Mouse (Mus musculus) kidney, adult 8-10 months (tissue): ENCODE measurements around the gene Figla.
"Not testable (repeated sequence)": the region's sequence is repeated elsewhere in the genome, so short reads cannot be mapped to it uniquely, and the experiment has no call there.

Experiments used
- DNase-seq, 2 experiments: peaks; one replicate each; pipeline ENCODE4 v3.0.0; 2022

The Figla gene

DNA sequence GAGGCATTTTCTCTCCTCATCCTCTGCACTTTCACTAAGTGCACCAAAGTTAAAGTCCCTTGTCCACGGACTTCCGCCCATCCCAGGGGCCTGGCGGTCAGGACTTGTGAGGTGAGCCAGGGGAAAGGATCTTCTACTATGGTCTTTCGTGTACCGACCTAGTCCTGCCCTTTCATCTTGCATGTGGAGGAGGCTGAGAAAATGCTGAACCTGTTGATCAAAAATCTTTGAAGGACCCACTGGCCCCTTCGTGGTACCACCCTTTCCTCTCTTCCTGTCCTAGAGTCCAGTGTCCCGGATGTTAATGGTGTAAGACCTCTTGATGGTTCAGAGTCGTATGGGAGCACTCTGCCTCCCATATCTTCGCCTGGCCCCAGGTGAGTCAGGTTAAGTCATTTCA is at the start of gene Figla:
Figla (plus strand) TSS at position 301 of the 400 bp plus-strand sequence.
- no peak for DNase-seq

DNA sequence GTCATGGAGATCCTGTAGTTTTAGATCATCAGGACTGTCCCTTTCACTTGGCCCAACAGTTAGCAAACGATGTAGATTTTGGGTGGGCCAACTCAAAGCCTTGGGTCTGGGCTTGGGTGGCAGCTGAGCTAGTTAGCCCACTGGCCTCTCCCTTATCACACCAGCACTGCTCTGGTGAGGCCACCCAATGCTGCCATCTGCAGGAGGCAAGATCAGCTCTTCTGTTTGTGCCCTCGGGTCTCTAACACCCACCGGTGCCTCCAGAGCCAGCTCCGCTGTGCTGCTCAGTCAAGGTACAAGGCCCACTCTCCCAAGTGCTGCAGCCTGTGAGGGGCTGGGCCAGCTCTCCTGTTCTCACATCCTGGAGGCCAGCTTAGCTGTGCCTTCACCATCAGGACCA is 49.3 kb upstream of the Figla start:
- DNase-seq: no peak

DNA sequence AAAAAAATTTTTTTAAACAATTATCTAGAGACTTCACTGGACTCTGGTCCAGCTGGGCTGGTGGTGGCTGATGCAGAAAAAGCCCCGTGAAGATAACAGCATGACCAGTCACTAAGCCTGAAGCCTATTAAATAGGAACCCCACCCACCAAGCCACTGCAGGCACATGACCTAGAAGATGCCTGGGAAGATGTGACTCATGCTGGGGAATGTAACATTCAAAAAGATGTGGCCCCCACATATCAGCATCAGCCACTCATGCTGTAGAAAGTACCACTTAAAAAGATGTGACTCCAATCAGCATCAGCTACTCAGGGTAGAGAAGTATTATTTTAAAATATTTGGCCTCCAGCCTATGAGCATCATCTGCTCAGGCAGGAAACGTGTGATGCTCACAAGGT is 46.1 kb upstream of the Figla start:
- no peak for DNase-seq

DNA sequence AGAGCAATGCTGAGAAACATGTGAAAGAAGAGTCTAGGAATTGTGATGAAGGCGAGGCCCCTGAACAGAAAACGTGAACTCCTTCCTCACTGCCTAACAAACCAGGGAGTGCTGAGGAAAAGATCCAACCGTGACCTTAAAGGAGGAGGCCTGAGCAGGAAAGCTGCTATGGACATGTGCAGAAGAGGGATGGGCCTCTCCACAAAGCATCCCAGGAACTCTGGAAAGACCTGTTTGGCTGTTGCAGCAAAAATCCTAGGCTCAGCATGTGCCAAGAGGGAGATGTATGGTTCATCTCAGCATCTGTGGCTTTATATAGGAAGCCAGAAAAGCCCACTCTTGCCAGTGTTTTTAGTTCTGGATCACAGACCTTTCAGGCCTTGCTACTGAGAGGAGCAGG is 43.3 kb upstream of the Figla start:
- no peak for DNase-seq

DNA sequence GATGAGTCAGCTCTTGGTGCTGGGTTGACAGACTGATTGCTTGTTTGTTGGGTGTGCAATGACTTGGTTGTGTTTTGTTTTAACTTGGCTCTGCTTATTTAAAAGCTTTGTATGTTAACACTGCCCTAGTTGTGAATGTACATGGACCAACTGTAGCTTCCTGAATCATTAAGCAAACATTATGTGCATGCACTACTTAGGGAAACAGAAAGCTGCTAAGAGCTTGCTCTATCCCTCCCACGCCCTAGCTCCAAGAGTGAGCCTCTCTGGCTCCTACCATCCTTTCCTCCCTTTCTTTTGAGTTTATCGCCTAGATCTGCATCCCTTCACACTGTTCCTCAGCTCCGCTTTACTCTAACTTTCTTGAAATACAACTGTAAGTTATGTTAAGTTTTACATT is 42.6 kb upstream of the Figla start:
- DNase-seq: no peak

DNA sequence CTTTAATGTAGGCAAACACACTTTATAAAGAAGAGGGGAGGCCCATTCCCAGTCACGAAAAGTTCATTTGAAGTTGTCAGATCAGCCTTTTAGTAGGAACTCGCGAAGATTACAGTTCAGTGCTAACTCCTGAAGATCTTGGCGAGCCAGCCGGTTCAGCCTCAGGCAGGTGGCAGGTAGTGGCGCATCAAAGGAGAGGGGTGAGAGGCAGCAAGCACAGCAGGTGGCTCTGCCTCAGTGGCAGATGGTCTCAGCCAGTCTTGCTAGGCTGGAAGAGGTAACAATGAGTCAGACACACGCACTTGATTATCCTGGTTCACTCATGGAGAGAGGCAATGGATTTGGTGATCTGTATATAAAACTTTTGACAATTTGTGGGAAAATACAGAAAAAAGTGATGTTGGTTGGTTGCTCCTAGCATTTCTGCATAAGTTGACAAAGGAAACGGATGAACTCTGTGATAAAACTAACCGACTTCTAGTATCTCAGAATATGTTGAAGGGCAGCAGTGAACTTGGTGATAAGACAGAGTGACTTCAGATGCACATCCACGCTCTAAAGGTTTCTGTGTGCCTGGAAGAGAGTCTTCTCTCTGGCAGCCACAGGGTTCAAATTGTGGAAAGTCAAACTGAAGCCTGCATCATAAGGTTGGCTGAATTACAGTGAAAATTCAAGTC is 40.9 kb upstream of the Figla start:
- no peak for DNase-seq

DNA sequence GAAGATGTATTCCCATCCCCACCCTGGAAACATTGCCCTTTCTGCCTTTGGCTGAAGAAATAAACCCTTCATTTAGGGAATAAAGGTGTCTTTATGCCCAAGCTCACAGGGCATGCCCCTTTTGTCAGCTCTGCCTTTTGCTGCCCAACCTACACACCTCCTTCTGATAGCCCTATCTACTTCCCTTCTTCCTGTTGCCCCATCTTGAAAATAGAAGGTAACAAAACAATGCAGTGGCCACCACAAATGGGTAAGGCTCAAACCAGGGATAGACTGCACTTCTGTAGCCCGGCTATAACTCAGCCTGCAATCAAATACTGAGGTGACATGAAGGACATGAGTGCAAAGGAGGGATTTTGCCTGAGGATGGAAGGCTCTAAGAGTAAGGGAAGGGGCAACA is 40.2 kb upstream of the Figla start:
- no peak for DNase-seq

DNA sequence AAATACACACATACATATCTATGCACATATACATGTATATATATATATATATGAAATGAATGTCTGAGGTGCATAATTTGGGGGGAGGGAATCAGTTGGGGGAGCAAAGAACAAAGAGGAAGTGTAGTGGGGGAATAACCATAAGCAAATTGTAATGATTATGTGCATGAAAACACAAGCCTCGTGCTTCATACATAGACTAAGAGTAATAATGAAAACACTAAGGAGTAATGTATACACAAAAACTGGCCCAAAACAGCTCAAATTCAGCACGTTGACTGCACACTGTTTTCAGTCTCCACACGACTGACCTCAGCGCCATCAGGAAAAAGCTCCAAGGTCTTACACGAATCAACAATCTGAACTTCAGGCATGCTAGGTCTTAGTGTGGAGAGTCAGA is 39.7 kb upstream of the Figla start:
- DNase-seq: no peak

DNA sequence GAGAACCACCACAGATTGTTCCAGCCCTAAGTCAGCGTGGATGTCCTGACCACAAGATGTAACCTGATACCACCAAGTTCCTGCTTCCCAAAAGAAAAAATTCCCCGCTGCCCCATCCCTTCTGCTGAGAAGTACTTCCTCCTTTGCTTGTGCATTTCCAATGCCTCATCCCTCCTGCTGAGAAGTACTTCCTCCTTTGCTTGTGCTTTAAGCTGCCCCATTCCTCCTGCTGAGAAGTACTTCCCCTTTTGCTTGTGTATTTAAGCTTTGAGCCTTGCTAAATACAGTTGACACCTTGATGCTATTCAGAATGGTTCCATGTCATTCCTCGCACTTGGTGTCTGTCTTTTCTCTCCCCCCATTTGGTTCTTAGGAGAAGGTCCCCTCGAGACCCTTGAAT is 37.2 kb upstream of the Figla start:
- not testable (repeated sequence) for DNase-seq

DNA sequence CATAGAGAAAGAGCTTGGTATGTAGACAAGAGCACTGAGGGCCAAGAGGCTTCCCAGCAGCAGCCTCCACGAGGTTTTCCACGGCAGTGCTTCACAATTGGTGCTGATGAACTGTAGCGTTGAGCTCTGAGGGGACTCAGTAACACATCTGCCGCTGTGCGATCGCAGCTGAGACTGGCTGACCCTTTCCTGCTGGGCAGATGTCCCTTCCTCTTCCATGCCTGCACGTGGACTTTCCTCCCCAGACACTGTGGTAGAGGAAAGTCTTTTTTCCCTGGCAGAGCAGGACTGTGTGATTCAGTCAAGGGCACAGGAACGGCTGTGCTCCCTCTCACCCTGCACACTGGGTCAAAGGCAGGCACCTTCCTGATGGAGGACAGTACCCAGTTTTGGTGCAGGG is 31.6 kb upstream of the Figla start:
- no peak for DNase-seq

DNA sequence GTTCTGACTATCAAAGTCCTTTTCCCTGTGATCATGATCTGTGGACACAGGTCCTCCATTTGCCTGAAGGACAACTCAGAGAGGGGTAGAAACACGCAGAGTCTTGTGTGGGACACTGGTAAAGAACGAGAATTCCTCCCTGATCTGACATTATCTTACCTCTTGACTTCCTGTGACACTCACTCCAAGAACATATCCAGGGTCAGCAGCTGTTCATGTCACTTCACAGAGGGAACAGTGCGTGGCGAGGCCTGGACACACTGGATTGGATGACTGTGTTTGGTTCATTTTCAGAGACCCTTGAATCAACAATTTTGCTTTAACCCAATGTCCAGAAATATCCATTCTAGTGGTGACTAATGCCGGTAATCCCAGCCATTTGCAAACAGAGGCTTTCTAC is 26.4 kb upstream of the Figla start:
- DNase-seq: not testable (repeated sequence)

DNA sequence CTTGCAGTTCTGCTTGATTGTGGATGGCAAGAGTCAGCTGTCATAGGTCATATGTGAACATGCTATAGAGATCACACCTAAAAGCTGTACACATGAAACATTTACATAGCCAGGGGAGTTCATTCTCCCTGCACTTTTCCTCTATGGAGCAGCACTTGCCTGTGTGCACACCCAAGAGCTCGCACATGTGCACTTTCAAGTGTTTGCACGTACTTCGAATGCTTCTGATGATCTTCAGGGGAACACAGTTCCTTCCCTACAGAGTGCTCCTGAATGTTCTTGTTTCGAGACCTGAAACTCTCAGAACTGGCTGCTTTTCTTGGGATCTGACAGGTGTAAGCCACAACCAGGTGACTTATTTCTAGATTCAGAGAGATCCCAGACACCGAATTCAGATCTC is 25.2 kb upstream of the Figla start:
- DNase-seq: not testable (repeated sequence)

DNA sequence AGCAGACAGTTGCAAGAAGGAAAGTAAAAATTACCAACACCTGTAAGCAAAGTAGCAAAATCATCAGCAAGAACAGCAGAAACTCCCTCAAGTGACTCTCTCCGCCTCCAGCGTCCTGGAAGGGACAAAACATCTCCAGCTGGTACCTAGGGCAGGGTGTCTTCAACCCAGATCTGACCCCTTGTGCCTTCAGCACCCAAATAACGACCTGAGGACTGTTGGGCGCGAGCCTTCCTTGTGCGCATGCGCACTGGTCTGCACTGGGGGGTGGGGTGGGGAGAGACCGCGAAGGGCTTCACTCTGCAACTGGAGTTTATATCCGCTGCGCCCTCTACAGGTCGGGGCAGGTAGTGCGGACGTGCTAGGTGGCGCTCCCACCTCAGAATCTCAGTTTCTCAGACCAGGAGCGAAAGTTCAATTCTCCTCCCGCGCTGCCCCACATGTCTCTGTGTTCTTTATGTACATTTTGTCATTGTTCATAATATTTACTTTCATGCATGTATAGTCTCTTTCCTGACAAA is 12.5 kb upstream of the Figla start:
- DNase-seq: peak in 1 of 2 experiments; percentile 34

DNA sequence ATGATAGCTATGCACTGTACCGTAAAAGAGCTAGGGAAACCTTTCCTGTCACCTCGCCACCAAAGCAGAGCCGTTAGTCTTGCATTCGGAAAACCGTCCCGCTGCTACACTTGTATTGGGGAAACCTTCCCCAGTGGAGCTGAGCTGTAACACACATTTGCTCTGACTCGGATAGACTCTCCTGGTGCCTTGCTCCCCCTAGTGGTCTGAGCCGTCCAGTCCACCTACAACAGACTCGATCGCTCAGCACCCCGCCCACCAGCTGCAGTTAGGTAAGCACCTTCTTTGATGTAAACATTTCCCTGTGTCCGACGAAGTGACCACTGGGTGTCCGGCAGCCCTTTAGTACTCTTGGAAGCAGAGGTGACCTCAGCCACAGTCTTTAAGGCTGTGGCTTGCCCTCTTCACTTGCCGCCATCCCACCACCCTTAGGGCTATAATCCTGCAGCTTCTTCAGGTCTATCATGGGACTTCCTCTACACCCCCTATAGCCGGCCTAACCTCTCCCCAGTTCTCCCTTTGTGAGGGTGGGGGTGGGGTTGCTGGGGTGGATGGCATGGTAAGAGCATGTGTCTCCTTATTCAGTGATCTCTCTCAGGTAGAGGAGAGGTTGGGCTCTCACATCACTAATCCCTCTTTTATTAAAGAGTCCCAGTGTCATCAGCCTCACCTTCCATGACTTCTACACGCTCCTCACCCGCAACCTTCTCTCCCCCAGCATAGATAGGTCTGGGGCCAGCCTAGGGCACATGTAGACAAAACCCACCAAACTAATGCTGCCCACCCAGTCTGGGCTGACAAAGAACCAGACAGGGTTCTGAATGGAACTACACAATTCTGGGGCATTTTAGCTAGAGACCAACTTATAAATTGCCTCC is 11.5 kb upstream of the Figla start:
- peak; percentile 63 to 79 for DNase-seq

DNA sequence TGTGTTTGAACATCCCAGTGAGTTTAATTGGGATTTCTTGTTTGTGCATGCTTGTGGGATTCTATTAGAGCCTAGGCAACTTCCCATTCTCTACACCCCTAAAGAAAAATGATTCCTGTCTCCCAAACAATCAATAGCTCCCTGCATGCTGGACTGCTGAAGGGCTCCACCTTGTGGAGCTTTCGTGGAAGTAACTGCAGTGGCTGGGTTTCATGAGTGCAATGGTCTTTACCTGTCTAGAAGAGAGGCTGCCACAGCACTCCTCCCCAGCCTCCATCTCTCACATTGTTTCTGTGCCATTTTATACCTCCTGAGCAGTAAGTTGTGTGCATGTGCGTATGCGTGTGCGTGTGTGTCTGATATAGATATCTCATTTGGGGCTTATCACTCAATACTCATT is 6.0 kb upstream of the Figla start:
- DNase-seq: peak; percentile 35 to 73

DNA sequence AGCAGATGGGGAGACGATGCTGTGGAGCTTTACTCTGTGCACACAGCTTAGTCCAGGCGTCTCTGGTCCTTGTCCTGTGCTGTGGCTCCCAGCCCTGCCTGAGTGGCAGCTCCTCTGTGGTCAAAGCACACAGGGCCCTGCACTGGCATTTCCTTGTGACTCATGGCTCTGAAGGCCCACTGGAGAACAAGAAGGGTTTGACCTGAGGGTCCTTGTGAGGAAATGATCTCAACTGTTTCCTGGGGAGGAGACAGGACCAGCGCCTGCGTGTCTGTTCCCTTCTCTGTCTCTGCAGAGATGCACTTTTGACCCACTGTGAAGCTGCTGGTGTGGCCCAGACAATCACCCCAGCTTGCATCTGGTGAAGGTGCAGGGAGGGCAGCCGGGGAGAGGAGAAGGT is 1.2 kb upstream of the Figla start:
- DNase-seq: peak; percentile 5 to 17

DNA sequence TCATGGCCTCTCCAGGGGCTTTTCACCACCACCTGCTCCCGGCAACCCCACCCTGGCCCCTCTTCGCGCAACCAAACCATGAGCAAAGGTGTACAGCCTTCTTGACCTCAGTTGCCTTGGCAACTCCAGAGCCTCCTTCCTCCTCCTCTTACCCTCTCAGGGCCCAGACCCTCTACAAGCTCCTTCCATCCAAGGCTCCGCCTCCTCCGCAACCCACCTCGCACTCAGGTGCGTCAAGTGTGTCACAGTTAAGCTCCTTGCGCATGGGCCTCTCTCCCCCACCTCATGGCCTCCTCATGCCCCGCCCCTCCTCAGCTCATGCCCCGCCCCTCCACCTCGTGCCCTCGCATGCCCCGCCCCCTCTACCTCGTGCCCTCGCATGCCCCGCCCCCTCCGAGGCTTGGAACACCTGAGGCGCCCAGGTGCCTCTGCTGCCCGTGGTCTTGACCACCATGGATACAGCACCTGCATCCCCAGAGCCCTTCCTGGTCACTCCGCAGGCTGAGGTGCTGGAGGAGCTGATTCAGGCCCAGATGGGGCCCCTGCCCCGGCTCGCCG is 901 bp downstream of the Figla start:
- no peak for DNase-seq

DNA sequence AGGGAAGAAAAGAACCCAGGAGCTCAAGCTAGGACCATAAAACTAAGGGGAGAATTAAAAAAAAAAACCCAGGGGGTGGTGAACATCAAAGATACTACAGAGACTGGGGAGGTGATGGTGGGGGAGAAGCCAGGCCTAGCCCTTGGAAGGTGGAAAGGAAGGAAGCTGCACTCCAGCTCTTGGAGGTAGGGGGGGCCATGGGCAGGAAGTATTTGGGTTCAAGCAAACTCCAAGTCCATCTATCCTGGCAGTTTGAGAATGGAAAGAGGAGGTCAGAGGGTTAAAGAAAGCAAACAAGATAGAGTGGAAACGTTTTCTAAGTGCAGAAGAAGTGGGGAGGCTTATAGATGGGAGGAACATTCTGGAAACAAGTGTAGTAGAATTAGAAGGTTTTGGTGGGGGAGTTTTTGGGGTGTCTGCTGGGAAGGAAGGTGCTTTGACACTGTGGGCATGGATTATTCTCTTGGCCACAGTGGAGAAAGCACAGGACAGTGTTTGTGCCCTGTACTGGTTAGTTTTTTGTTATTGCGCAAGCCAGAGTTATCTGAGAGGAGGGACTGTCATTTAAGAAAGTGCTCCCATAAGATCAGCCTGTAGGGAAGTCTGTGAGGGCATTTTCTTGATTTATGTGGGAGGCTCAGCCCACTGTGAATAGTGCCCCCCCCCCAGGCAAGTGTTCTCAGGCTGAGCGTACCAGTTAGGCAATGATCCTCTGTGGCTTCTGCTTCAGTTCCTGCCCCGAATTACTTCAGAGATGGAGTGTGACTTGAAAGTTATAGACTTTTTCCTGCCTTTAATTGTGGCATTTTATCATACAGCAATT is 3.7 kb downstream of the Figla start:
- no peak for DNase-seq

DNA sequence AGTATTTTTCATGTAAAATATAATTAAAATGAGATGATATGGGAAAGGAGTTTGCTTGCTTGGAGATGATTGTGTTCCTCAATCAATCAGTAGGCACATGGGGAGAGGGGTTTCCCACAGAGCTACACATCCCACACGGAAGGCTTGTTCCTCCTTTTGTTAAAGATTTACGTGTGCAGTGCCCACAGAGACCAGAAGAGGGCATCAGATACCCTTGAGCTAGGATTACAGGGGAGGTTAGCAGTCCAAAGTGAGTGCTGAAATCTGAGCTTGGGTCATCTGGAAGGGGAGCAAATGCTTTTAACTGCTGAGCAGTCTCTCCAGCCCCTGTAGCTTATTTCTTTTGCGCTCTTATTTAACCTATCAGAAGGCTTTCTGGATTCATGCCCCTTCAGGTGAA is 5.0 kb downstream of the Figla start:
- peak; percentile 7 to 57 for DNase-seq

DNA sequence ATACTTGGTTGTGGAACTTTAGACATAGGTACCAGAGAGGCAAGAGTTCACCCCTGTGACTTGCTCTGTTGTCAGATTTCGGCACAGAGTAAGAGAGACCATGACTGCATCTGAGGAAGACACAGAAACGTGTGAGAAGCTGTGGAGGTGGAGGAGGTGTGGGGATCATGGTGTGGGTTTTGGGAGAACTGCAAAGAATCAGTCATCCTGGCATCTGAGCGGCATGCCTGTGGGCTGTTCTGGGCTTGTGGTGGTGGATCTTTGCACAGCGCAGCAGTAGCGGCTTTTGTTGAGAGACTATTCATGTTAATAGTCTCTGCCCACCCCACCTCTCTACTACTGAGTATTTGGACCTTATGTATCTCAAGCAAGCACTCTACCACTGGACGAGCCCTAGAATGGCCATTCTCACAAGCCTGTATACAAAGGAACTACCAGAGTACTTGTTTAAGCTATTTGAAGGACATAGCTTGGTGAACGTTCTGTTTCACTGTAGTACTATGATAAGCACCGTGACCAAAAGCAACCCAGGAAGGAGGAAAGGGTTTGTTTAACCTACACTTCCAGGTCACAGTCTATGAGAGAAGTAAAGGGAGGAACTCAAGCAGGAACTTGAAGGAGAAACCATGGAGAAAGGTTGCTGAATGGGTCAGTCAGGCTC is 10.8 kb downstream of the Figla start:
- no peak for DNase-seq

DNA sequence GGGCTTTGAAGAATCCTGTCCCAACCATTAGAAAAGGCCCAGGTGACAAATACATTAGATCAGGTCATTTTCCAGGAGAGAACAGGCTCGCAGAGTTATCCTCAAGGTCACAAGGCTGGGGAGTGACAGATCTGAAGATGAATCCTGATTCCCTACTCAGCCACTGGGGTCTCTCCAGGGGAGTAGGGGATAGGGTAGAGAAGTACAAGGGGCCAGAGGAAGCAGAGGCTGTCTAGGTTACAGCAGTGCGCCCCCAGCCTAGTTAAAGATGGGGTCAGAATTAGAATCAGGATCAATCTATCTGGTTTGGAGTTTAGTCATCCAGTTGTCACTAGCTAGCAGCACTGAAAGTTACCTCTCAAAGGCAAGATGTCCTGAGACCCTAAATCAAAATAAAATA is 12.2 kb downstream of the Figla start:
- no peak for DNase-seq

DNA sequence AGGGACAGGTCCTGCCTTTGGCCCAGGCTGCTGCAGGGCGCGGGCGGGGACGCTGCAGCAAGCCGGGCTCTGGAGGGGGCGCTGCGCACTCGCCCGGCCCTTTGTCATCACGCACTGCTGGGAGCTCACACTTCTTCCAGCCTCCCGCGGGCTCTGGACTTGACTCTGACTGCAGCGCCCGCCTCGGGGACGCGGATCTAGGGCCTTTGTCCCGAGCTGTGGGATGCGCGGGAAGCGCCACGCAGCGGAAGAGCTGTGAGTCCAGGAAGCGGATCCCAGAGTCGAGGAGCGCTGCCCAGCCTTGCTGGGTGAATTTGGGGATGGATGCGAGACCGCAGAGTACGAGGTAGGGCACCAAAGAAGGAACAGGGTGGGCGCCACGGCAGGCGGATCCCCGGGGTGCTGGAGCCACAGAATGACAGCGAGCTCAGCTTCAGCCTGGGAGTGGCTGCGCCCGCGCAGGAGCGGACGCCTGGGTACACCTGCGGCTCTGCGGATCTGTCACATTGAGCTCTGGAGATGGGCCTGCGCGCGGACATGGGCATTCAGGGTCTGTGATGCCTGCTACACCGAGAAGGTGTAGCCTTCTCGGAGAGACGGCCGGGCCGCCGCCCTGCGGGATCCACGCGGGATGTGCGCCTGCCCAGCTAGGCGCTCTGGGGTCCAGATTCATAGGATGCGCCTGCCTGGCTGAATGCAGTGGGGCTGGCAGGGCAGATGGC is 12.8 kb downstream of the Figla start, which contains the start of gene Add2:
Add2 (plus strand) TSS at position 81 of the 722 bp plus-strand sequence.
- no peak for DNase-seq
